Mouse (Mus musculus) spleen, adult 2 months (tissue): ENCODE data around the gene Cacul1. TPM values are rescaled to one million over a fixed set of nuclear protein-coding genes. Genes with fewer than 3 reads are reported as not detected.
A peak's percentile ranks its signal among the peaks of the same experiment; 100 is the strongest.
"Not testable (repeated sequence)": the region's sequence is repeated elsewhere in the genome, so short reads cannot be mapped to it uniquely, and the experiment has no call there.

ENCODE experiments used
- DNase-seq, 2 experiments: peaks; one replicate each; pipeline versions ENCODE4 v3.0.0 to v3.0.0-alpha.2; 2012 to 2021; ENCODE audit warnings: low spot score in 2 of 2, low read depth in 1 of 2
- H3K27ac ChIP-seq: fragments of 200-500 bp; 2 replicates; pipeline ENCODE4 v1.5.1; 2012; ENCODE audit warnings: low read length, inconsistent platforms; ENCODE audit not compliant: insufficient read depth
- H3K27me3 ChIP-seq: fragments of 200-500 bp; 2 replicates; pipeline ENCODE4 v1.6.1; 2012; ENCODE audit warnings: mild to moderate bottlenecking, moderate library complexity, low read length, inconsistent platforms; ENCODE audit not compliant: control insufficient read depth, insufficient read depth
- H3K36me3 ChIP-seq: fragments of 200-500 bp; 2 replicates; pipeline ENCODE4 v1.6.1; 2012; ENCODE audit warnings: mild to moderate bottlenecking, low read length, inconsistent platforms; ENCODE audit not compliant: control insufficient read depth, insufficient read depth
- H3K4me1 ChIP-seq: fragments of 200-500 bp; 2 replicates; pipeline ENCODE4 v1.6.1; 2011; ENCODE audit warnings: inconsistent platforms; ENCODE audit not compliant: control insufficient read depth, insufficient read depth, insufficient read length
- H3K4me3 ChIP-seq: fragments of 200-500 bp; 2 replicates; pipeline ENCODE4 v1.5.1; 2011; ENCODE audit warnings: mild to moderate bottlenecking, inconsistent platforms; ENCODE audit not compliant: insufficient read depth, insufficient read length; ENCODE audit errors: extremely low read depth
- CTCF ChIP-seq: fragments of 200-500 bp; IDR thresholded peaks from 2 replicates; pipeline ENCODE4 v1.5.1; 2011; ENCODE audit warnings: mild to moderate bottlenecking, inconsistent platforms; ENCODE audit not compliant: insufficient read depth, insufficient read length, insufficient replicate concordance; ENCODE audit errors: extremely low read depth
- POLR2A ChIP-seq: fragments of 200-500 bp; IDR thresholded peaks from 2 replicates; pipeline ENCODE4 v1.6.1; 2011; ENCODE audit warnings: low read depth, low read length, inconsistent platforms
- WGBS: fragments of 180-500 bp; shearing (Covaris S2); methylation state at CpG from one replicate; pipeline ENCODE4 v1.1.7; 2018; 5-methylcytosine and 5-hydroxymethylcytosine counted together
- polyA plus RNA-seq: library from polyadenylated mRNA; depleted of rRNA; stranded (reverse); fragments of >200 nt; gene quantifications from 2 replicates; pipeline ENCODE4 v1.2.3, GENCODE M21; 2012

The Cacul1 gene
- polyA plus RNA-seq, 1 experiment = 7.9 TPM

GRCm38 (mm10) chr19:60603586-60603985 is 22.8 kb upstream of the Cacul1 start:
- Histone ChIP-seq H3K27ac (no peak overlapping the region), H3K27me3 (peaks cover 1% of the 10 kb centered on the region; the same call in 1 of the 2 replicates), H3K4me3 (no peak overlapping the region), H3K4me1 (no peaks in the 10 kb centered on the region), H3K36me3 (no peaks in the 10 kb centered on the region)
- no peak for DNase-seq
- TF ChIP-seq POLR2A = no peak
- TF ChIP-seq CTCF = no peak
- WGBS = 87% methylated on average over 3 of the region's 3 CpGs

DNA sequence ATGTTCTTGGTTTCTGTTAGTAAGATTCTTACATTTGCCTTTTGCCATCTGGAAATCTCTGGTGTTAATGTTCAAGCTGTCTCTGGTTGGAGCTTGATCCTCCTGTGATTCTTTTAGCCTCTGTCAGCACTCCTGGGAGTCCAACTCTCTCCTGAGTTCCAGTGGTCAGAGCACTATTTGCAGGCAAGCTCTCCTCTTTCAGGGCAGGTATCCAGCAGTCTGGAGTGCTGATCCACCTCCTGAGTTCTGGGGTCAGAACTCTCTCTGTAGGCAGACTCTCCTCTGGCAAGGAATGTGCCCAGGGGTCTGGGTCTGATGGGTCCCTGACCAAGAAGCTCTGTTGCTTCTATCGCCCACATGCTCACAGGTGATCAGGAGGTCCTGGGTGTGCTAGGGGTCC is 21.2 kb upstream of the Cacul1 start:
- not testable (repeated sequence) for H3K27ac ChIP-seq, DNase-seq, H3K4me3 ChIP-seq, H3K27me3 ChIP-seq, H3K4me1 ChIP-seq, H3K36me3 ChIP-seq
- 100% methylated on average over 1 of the region's 1 CpGs for WGBS

DNA sequence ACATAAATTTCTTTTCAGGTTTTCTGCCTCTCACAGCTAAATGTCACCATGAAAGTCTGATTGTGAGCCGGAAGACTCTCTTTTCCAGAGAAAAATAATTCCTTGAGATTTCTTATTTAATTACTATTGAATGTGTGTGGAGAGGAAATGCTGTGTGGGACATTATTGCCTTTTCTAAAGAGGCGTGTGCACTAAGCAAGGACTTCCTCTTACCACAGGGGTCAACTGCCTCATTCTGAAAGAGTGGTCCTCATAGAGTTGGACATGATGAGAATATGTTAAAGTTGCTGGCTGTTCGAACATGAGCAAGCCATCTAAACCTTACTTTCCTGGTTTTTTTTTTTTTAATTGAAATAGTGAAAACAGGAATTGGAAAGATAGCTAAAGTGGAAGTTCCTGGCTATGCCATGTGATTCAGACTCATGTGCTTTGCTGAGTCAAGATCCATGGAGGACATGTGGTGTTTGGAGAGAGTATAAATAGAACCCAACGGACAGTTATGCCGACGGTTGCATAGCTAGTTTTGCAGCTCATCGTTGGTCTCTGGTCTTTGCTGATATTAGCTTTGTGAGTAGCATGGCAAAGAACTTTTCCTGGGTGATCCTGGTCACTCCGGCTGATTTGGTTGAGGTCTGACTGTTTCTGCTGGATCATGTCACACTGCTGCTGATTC is 17.3 kb upstream of the Cacul1 start:
- WGBS = 74% methylated on average over 8 of the region's 8 CpGs
- Histone ChIP-seq H3K27ac (no peak overlapping the region), H3K27me3 (no peaks in the 10 kb centered on the region), H3K4me3 (no peak overlapping the region), H3K4me1 (no peaks in the 10 kb centered on the region), H3K36me3 (no peaks in the 10 kb centered on the region)
- TF ChIP-seq POLR2A (no peak), CTCF (no peak)
- DNase-seq = no peak

DNA sequence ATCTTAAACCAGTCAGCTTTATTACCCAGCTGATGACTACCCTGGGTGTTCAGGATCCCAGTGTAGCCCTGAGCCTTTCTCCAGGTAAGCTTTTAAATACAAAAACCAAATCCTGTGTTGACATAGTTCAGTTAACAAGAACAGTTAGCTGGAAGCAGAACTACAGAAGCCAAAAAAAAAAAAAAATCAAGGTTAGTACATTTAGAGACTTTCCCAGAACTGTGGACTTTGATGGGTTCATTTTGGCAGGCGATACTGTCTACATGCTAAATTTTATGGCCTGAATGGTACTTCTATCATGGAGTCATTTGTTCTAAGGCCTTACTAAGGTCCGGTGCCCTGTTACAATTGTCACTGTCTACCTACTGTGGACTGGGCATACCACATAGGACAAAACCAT is 8.8 kb upstream of the Cacul1 start:
- DNase-seq = no peak
- H3K4me3 ChIP-seq = no peak overlapping the region
- no peak overlapping the region for H3K27ac ChIP-seq
- H3K4me1 ChIP-seq = no peaks in the 10 kb centered on the region
- TF ChIP-seq CTCF (no peak), POLR2A (no peak)
- no peaks in the 10 kb centered on the region for H3K36me3 ChIP-seq
- H3K27me3 ChIP-seq = no peaks in the 10 kb centered on the region
- 95% methylated on average over 2 of the region's 2 CpGs for WGBS

GRCm38 (mm10) chr19:60586652-60587051 is 5.8 kb upstream of the Cacul1 start:
- no peak for TF ChIP-seq POLR2A
- no peak for TF ChIP-seq CTCF
- Histone ChIP-seq H3K27me3 (no peaks in the 10 kb centered on the region), H3K27ac (no peak overlapping the region), H3K4me1 (no peaks in the 10 kb centered on the region), H3K4me3 (no peak overlapping the region), H3K36me3 (no peaks in the 10 kb centered on the region)
- 82% methylated on average over 5 of the region's 5 CpGs for WGBS
- DNase-seq = no peak

GRCm38 (mm10) chr19:60583201-60583600 is 2.4 kb upstream of the Cacul1 start:
- TF ChIP-seq CTCF = no peak
- TF ChIP-seq POLR2A = no peak
- Histone ChIP-seq H3K27me3 (no peaks in the 10 kb centered on the region), H3K27ac (no peak overlapping the region), H3K36me3 (no peaks in the 10 kb centered on the region), H3K4me3 (no peak overlapping the region), H3K4me1 (peaks cover 7% of the 10 kb centered on the region; the same call in 1 of the 2 replicates)
- WGBS = 91% methylated on average over 2 of the region's 2 CpGs
- no peak for DNase-seq

- 42% methylated on average over 4 of the region's 4 CpGs for WGBS
- DNase-seq = no peak
- Histone ChIP-seq H3K27ac (peak overlapping the region; percentile 84), H3K36me3 (no peaks in the 10 kb centered on the region), H3K4me1 (peaks cover 7% of the 10 kb centered on the region; the same call in 1 of the 2 replicates), H3K4me3 (peak overlapping the region; percentile 94), H3K27me3 (no peaks in the 10 kb centered on the region)
- TF ChIP-seq POLR2A = no peak
- TF ChIP-seq CTCF = no peak
Observed at GRCm38 (mm10) chr19:60581377-60582290, 809 bp upstream of the Cacul1 start.
